Mouse (Mus musculus): ENCODE data around the gene Chchd2. TPM values are rescaled to one million over a fixed set of nuclear protein-coding genes. Genes with fewer than 3 reads are reported as not detected.
"Not testable (repeated sequence)": the region's sequence is repeated elsewhere in the genome, so short reads cannot be mapped to it uniquely, and the experiment has no call there.

The Chchd2 gene
- polyA plus RNA-seq (2021): 686 TPM

DNA sequence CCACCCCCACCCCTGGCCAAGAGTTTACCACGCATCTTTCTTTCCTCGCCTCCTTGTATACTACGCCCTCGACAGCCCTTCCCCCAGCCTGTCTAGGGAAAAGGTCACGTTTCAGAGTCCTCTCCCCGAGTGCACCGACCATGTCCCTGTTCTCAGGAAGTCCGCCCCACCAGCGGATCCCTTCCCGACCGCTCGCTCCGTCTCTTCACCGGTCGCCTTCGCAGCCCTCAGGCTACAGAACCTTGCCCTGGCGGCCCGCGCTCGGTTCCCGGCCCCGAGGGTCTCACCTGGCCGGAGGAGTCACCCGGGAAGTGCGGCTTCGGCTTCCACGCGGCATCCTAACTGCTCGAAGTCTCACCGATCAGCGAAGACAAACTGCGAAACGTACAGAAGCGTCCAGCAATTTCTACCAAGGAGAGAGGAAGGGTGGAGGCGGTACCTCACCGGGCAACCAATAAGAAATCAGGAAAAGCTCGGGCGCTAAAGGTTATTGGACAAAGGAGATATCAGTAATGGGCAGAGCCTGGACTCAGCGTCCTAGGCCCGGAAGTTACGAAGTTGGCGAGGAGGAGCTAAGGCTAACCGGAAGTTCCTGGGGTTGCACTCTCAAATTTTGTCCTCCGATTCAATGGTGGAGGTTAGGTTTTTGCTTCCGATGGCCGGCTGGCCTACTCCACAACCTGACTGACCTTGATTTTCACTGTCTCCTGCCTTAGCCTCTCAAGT, at the start of gene Chchd2:
Gene Chchd2 (minus strand): TSS at position 560 of the 726 bp plus-strand sequence.
- H3K27me3 ChIP-seq: no peaks in the 10 kb centered on the region
- ATAC-seq (peak; percentile 100), DNase-seq (ENCODE audit: low read depth, low spot score) (peak; percentile 99)
- in situ Hi-C loops (cut with MboI; ENCODE audit: low pct_unique_long_range_greater_than_20kb): no loop called here
- no peak for TF ChIP-seq CTCF (IDR thresholded peaks at IDR 0.05)
- ChIA-PET CTCF (interaction anchor here (1.0 to 4.5 kb wide), 5 partner anchors 9 to 32 kb away, joined by 3 to 12 read pairs (median 4); partner anchors contain the start of gene Zbed5), POLR2A (interaction anchor here (0.7 to 2.0 kb wide), 4 partner anchors 9 to 115 kb away, joined by 3 to 5 read pairs (median 4); partner anchors contain the start of genes Psph and Zbed5)

DNA sequence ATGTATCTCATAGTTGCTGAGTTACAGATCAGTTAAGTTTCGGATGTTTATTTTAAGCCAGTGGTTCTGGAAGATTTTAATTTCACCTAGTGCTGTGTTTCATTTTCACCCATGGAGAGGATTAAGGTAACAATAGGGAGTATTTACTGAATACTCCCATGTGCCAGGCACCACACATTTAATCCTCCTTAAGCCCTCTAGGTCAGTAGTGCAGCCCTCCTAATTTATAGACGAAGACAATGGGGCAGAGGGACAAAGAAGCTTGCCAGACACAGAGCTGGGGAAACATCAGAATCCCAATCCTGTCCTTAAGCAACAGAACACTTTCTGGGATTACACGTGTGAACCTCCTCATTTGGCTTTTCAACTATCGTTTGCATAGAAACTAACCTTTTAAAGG, 49.7 kb upstream of the Chchd2 start:
- in situ Hi-C loops (cut with MboI; ENCODE audit: low pct_unique_long_range_greater_than_20kb): no loop called here
- H3K27me3 ChIP-seq: no peaks in the 10 kb centered on the region
- TF ChIP-seq CTCF (IDR thresholded peaks at IDR 0.05): no peak
- no peak for DNase-seq (ENCODE audit: low read depth, low spot score)
- POLR2A ChIA-PET: no interaction called here
- no peak for ATAC-seq
- CTCF ChIA-PET: no interaction called here

DNA sequence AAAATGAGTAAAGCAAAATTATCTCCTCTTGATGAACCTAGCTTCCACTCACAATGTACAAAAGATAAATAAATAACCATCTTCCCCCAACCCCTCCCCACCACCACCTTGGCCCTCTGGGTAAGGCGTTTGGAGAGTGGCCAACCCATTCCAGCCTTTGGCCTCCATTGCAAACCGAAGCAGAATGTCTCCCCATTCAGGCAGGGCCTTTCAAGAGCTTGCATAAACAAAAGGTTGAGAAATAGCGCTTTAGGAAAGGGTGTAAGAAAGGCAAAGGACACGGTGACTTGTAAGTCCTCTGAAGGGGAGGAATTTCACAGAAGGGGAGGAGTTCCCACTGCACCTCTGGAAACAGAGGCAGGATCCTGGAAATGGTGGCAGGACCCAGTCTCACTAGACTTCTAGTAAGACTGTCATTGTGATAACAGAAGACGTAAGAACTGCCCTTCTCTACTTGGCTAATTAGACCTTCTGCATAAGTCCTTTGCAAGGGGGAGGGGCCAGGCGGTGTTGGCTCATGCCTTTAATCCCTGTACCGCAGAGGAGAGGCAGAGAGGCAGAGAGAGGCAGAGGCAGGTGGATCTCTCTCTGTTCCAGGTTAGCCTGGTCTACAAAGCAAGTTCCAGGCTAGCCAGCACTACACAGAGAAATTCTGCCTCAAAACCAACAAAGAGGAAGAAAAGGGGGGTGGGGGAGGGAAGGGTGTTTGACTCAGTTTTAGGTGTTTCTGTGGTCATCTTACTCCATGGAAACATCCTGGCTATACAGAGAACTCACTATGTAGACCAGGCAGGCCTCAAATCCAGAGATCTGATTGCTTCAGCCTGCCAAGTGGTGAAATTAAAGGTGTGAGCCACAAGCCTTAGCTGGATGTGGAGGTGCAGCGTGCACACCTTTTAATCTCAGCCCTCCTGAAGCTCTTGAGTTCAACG, 42.9 kb upstream of the Chchd2 start:
- ATAC-seq: no peak
- in situ Hi-C loops (cut with MboI; ENCODE audit: low pct_unique_long_range_greater_than_20kb): no loop called here
- ChIA-PET POLR2A (interaction anchor here (0.6 kb wide), 1 partner anchor 495 kb away, joined by 4 read pairs; no protein-coding TSS in a partner anchor), CTCF (interaction anchor here (2.5 kb wide), 1 partner anchor 10 kb away, joined by 10 read pairs; no protein-coding TSS in a partner anchor)
- H3K27me3 ChIP-seq: no peaks in the 10 kb centered on the region
- no peak for DNase-seq (ENCODE audit: low read depth, low spot score)
- TF ChIP-seq CTCF (IDR thresholded peaks at IDR 0.05): no peak

DNA sequence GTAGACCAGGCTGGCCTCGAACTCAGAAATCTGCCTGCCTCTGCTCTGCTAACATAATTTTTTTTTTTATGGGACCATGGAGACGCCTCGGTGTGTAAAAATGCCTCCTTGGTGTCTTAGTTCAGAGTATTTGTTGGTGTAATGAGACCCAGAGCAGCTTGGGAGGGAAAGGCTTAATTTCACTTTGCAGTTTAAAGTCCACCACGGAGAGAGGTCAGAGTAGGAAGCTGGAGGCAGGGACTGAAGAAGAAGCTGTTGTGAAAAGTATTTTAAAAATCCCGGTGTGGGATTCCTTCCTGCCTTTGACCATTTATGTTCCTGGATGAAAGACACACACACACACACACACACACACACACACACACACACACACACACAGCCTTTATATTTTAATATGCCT, 38.7 kb upstream of the Chchd2 start:
- in situ Hi-C loops (cut with MboI; ENCODE audit: low pct_unique_long_range_greater_than_20kb): no loop called here
- H3K27me3 ChIP-seq: no peaks in the 10 kb centered on the region
- ATAC-seq (no peak), DNase-seq (ENCODE audit: low read depth, low spot score) (no peak)
- ChIA-PET CTCF (interaction anchor here (1.2 to 2.3 kb wide), 2 partner anchors 14 to 70 kb away, joined by 3 to 8 read pairs; no protein-coding TSS in a partner anchor), POLR2A (interaction anchor here (0.7 kb wide), 1 partner anchor 247 kb away, joined by 3 read pairs; no protein-coding TSS in a partner anchor)
- no peak for TF ChIP-seq CTCF (IDR thresholded peaks at IDR 0.05)

DNA sequence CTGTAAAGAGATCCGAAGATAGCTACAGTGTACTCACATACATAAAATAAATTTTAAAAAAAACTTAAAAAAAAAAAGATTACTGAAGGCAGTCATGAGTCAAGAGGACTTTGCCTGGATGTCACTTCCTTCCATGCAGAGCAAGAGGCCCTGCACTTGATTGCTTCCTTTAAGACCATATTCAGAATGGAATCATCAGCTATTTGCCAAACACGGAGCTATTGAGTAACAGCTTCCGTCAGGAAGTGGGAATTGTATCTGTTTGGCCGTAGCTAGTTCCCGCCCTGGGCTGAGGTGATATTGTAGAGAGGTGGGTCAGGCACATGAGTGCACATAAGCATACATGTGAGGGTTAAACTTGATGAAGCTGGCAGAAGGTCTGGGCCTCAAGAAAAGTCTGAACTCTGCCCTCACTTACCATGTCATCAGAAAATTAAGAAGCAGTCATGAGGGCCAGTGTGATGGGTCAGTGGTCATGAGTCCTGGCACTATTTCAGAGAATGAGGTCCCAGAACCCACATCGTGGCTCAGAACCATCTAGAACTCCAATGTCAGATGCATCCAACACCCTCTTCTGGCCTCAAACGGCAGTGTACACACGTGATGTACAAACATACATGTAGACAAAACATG, 37.7 kb upstream of the Chchd2 start:
- no peak for DNase-seq (ENCODE audit: low read depth, low spot score)
- no peak for TF ChIP-seq CTCF (IDR thresholded peaks at IDR 0.05)
- ChIA-PET CTCF (interaction anchor here (0.8 to 1.1 kb wide), 2 partner anchors 11 to 73 kb away, joined by 3 to 4 read pairs; no protein-coding TSS in a partner anchor), POLR2A (no interaction called here)
- in situ Hi-C loops (cut with MboI; ENCODE audit: low pct_unique_long_range_greater_than_20kb): no loop called here
- no peaks in the 10 kb centered on the region for H3K27me3 ChIP-seq
- ATAC-seq: no peak

DNA sequence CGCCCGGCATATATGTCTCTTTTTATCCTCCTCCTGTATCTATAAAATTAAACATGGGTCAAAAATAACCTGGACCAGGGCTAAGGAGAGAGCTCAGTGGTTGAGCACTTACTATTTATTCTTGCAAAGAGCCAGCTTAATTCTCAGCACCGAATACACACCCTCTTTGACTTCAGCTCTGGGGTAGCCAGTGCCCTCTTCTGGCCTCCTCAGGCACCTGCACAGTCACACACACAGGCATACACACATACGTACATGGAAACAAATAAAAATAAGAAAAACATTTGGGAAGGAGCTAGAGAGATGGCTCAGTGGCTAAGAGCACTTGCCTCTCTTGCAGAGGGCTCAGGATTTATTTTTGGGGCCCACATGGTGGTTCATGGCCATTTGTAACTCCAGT, 34.7 kb upstream of the Chchd2 start:
- ChIA-PET CTCF (interaction anchor here (0.7 to 1.5 kb wide), 3 partner anchors 14 to 26 kb away, joined by 3 to 5 read pairs (median 4); partner anchors contain the start of gene Nupr1l), POLR2A (interaction anchor here (0.6 kb wide), 1 partner anchor 12 kb away, joined by 5 read pairs; no protein-coding TSS in a partner anchor)
- ATAC-seq: no peak
- in situ Hi-C loops (cut with MboI; ENCODE audit: low pct_unique_long_range_greater_than_20kb): no loop called here
- no peaks in the 10 kb centered on the region for H3K27me3 ChIP-seq
- peak; percentile 23 for TF ChIP-seq CTCF (IDR thresholded peaks at IDR 0.05)
- DNase-seq (ENCODE audit: low read depth, low spot score): no peak

DNA sequence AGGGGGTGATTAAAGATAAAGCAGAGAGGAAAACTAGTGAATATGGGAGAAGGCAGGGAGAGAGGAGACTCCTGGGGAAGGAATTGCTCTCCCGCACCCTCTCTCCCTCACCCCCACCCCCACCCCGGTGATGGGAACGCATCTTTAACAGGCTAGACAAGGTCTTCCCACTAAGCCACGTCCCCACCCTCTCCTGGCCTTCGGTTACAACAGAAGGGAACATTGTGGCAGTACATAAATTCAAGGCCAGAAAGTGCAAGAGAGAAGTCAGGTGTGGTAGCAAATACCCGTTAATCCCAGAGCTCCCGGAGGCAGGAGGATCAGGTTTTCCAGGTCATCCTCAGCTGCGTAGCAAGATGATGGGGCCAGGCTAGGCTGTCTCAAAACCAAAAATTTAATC, 32.0 kb upstream of the Chchd2 start:
- ChIA-PET POLR2A (no interaction called here), CTCF (no interaction called here)
- H3K27me3 ChIP-seq: no peaks in the 10 kb centered on the region
- in situ Hi-C loops (cut with MboI; ENCODE audit: low pct_unique_long_range_greater_than_20kb): no loop called here
- no peak for TF ChIP-seq CTCF (IDR thresholded peaks at IDR 0.05)
- no peak for ATAC-seq
- DNase-seq (ENCODE audit: low read depth, low spot score): no peak

DNA sequence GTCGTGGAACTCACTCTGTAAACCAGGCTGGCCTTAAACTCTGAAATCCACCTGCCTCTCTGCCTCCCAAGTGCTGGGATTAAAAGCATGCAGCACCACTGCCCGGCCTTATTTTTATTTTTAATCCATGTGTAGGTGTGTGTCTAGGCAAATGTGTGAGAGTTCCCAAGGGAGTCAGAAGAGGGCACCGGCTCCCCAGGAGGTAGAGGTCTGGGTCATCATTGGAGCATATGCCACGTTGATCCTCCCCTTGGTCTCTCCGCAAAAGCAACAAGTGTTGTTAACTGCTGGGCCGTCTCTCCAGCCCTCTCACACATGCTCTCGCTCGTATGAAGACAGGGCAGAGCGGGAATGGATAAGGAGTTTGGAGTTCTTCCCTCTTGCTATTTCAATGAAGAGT, 31.5 kb upstream of the Chchd2 start:
- TF ChIP-seq CTCF (IDR thresholded peaks at IDR 0.05): no peak
- CTCF ChIA-PET: no interaction called here
- ATAC-seq: no peak
- no peaks in the 10 kb centered on the region for H3K27me3 ChIP-seq
- in situ Hi-C loops (cut with MboI; ENCODE audit: low pct_unique_long_range_greater_than_20kb): no loop called here
- POLR2A ChIA-PET: no interaction called here
- no peak for DNase-seq (ENCODE audit: low read depth, low spot score)

DNA sequence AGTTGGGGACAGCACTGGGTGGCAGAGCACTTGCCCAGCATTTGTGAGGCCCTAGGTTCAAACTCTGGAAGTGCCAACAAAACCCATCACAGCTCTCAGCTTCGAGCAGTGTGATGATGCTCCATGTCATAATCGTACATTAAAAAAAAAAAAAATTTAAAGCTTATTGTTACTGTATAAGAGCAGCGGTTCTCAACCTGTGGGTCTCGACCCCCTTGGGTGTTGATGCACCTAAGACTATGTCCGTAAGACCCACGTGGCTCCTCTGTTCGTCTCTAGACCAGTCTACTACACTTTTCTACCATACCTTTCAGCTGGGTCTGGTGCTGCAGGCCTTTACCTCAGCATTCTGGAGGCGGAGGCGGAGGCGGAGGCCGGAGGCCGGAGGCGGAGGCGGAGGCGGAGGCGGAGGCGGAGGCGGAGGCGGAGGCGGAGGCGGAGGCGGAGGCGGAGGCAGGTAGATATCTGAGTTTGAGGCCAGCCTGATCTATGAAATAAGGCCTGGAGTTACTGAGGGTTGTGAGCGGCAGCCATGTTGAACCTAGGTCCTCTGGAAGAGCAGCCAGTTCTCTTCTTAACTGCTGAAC, 30.9 kb upstream of the Chchd2 start:
- ChIA-PET POLR2A (no interaction called here), CTCF (no interaction called here)
- no peak for TF ChIP-seq CTCF (IDR thresholded peaks at IDR 0.05)
- DNase-seq (ENCODE audit: low read depth, low spot score) (no peak), ATAC-seq (no peak)
- H3K27me3 ChIP-seq: no peaks in the 10 kb centered on the region
- in situ Hi-C loops (cut with MboI; ENCODE audit: low pct_unique_long_range_greater_than_20kb): no loop called here

DNA sequence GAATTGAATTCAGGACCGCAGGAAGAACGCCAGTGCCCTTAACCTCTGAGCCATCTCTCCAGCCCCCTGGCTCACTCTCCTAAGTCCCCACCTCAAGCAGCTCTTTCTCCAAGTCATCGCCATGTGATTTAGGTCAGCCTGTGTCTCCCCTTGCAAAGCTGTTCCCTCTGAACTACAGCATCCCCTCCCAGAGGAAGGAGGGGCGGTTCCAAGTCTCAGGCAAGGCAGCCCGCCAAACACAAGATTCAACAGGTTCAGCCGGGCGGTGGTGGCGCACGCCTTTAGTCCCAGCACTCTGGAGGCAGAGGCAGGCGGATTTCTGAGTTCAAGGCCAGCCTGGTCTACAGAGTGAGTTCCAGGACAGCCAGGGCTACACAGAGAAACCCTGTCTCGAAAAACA, 28.2 kb upstream of the Chchd2 start:
- ATAC-seq; DNase-seq (ENCODE audit: low read depth, low spot score); in situ Hi-C loops (cut with MboI; ENCODE audit: low pct_unique_long_range_greater_than_20kb); H3K27me3 ChIP-seq; CTCF ChIA-PET; POLR2A ChIA-PET: not testable (repeated sequence)

All from Patski (cell line).